Mouse (Mus musculus): ENCODE results near the gene Ggt1. TPM values are rescaled to one million over a fixed set of nuclear protein-coding genes. Genes with fewer than 3 reads are reported as not detected.
A peak's percentile ranks its signal among the peaks of the same experiment; 100 is the strongest.
"Not testable (repeated sequence)": the region's sequence is repeated elsewhere in the genome, so short reads cannot be mapped to it uniquely, and the experiment has no call there.

Gene Ggt1
- 2.4 TPM in 1 of 2 replicates, not detected in the other for total RNA-seq (2017)

- no peak for ATAC-seq (replicated peaks in 1 of 2; ENCODE audit: insufficient read depth in 1 of 2, low FRiP score in 2 of 2, low TSS enrichment in 1 of 2, low read depth in 1 of 2, poor library complexity in 2 of 2, severe bottlenecking in 2 of 2)
These were observed at the start of gene Ggt1 for GRCm38 (mm10) chr10:75561071-75561654. TSS of gene Ggt1 (plus strand) at chr10:75561604.

- ATAC-seq (replicated peaks in 1 of 2; ENCODE audit: insufficient read depth in 1 of 2, low FRiP score in 2 of 2, low TSS enrichment in 1 of 2, low read depth in 1 of 2, poor library complexity in 2 of 2, severe bottlenecking in 2 of 2): no peak
These were observed 49.5 kb upstream of the Ggt1 start for GRCm38 (mm10) chr10:75511897-75512296.

GRCm38 (mm10) chr10:75512796-75513195 is 48.6 kb upstream of the Ggt1 start:
- ATAC-seq (replicated peaks in 1 of 2; ENCODE audit: insufficient read depth in 1 of 2, low FRiP score in 2 of 2, low TSS enrichment in 1 of 2, low read depth in 1 of 2, poor library complexity in 2 of 2, severe bottlenecking in 2 of 2): no peak

- no peak for ATAC-seq (replicated peaks in 1 of 2; ENCODE audit: insufficient read depth in 1 of 2, low FRiP score in 2 of 2, low TSS enrichment in 1 of 2, low read depth in 1 of 2, poor library complexity in 2 of 2, severe bottlenecking in 2 of 2)
These were observed 47.9 kb upstream of the Ggt1 start for GRCm38 (mm10) chr10:75513306-75514067.

- no peak for ATAC-seq (replicated peaks in 1 of 2; ENCODE audit: insufficient read depth in 1 of 2, low FRiP score in 2 of 2, low TSS enrichment in 1 of 2, low read depth in 1 of 2, poor library complexity in 2 of 2, severe bottlenecking in 2 of 2)
These were observed 47.0 kb upstream of the Ggt1 start for GRCm38 (mm10) chr10:75514361-75514760.

- no peak for ATAC-seq (replicated peaks in 1 of 2; ENCODE audit: insufficient read depth in 1 of 2, low FRiP score in 2 of 2, low TSS enrichment in 1 of 2, low read depth in 1 of 2, poor library complexity in 2 of 2, severe bottlenecking in 2 of 2)
These were observed 46.0 kb upstream of the Ggt1 start for GRCm38 (mm10) chr10:75515216-75516037.

- ATAC-seq (replicated peaks in 1 of 2; ENCODE audit: insufficient read depth in 1 of 2, low FRiP score in 2 of 2, low TSS enrichment in 1 of 2, low read depth in 1 of 2, poor library complexity in 2 of 2, severe bottlenecking in 2 of 2): no peak
These were observed 45.2 kb upstream of the Ggt1 start for GRCm38 (mm10) chr10:75516038-75516723.

GRCm38 (mm10) chr10:75516724-75517072 is 44.7 kb upstream of the Ggt1 start:
- no peak for ATAC-seq (replicated peaks in 1 of 2; ENCODE audit: insufficient read depth in 1 of 2, low FRiP score in 2 of 2, low TSS enrichment in 1 of 2, low read depth in 1 of 2, poor library complexity in 2 of 2, severe bottlenecking in 2 of 2)

GRCm38 (mm10) chr10:75517073-75517757 is 44.2 kb upstream of the Ggt1 start, which contains the start of gene Snrpd3:
TSS of gene Snrpd3 (plus strand) at chr10:75517551.
- ATAC-seq (replicated peaks in 1 of 2; ENCODE audit: insufficient read depth in 1 of 2, low FRiP score in 2 of 2, low TSS enrichment in 1 of 2, low read depth in 1 of 2, poor library complexity in 2 of 2, severe bottlenecking in 2 of 2): peak; percentile 88 to 89

GRCm38 (mm10) chr10:75517758-75518143 is 43.7 kb upstream of the Ggt1 start, which contains the start of gene Gucd1:
TSS of gene Gucd1 (minus strand) at chr10:75517972.
- ATAC-seq (replicated peaks in 1 of 2; ENCODE audit: insufficient read depth in 1 of 2, low FRiP score in 2 of 2, low TSS enrichment in 1 of 2, low read depth in 1 of 2, poor library complexity in 2 of 2, severe bottlenecking in 2 of 2): peak; percentile 80 to 88

- no peak for ATAC-seq (replicated peaks in 1 of 2; ENCODE audit: insufficient read depth in 1 of 2, low FRiP score in 2 of 2, low TSS enrichment in 1 of 2, low read depth in 1 of 2, poor library complexity in 2 of 2, severe bottlenecking in 2 of 2)
These were observed 40.8 kb upstream of the Ggt1 start for GRCm38 (mm10) chr10:75520581-75520980.

- no peak for ATAC-seq (replicated peaks in 1 of 2; ENCODE audit: insufficient read depth in 1 of 2, low FRiP score in 2 of 2, low TSS enrichment in 1 of 2, low read depth in 1 of 2, poor library complexity in 2 of 2, severe bottlenecking in 2 of 2)
These were observed 39.8 kb upstream of the Ggt1 start for GRCm38 (mm10) chr10:75521643-75522042.

GRCm38 (mm10) chr10:75525450-75525849 is 36.0 kb upstream of the Ggt1 start:
- not testable (repeated sequence) for ATAC-seq (replicated peaks in 1 of 2; ENCODE audit: insufficient read depth in 1 of 2, low FRiP score in 2 of 2, low TSS enrichment in 1 of 2, low read depth in 1 of 2, poor library complexity in 2 of 2, severe bottlenecking in 2 of 2)

- ATAC-seq (replicated peaks in 1 of 2; ENCODE audit: insufficient read depth in 1 of 2, low FRiP score in 2 of 2, low TSS enrichment in 1 of 2, low read depth in 1 of 2, poor library complexity in 2 of 2, severe bottlenecking in 2 of 2): no peak
These were observed 31.1 kb upstream of the Ggt1 start for GRCm38 (mm10) chr10:75530322-75530721.

GRCm38 (mm10) chr10:75531532-75532090 is 29.8 kb upstream of the Ggt1 start:
- ATAC-seq (replicated peaks in 1 of 2; ENCODE audit: insufficient read depth in 1 of 2, low FRiP score in 2 of 2, low TSS enrichment in 1 of 2, low read depth in 1 of 2, poor library complexity in 2 of 2, severe bottlenecking in 2 of 2): no peak; a peak in 1 of 4 replicates

GRCm38 (mm10) chr10:75534216-75534615 is 27.2 kb upstream of the Ggt1 start:
- ATAC-seq (replicated peaks in 1 of 2; ENCODE audit: insufficient read depth in 1 of 2, low FRiP score in 2 of 2, low TSS enrichment in 1 of 2, low read depth in 1 of 2, poor library complexity in 2 of 2, severe bottlenecking in 2 of 2): no peak

- no peak for ATAC-seq (replicated peaks in 1 of 2; ENCODE audit: insufficient read depth in 1 of 2, low FRiP score in 2 of 2, low TSS enrichment in 1 of 2, low read depth in 1 of 2, poor library complexity in 2 of 2, severe bottlenecking in 2 of 2)
These were observed 26.5 kb upstream of the Ggt1 start for GRCm38 (mm10) chr10:75534934-75535333.

All from hematopoietic stem cell, adult 5-6 weeks (primary cell).